Mouse (Mus musculus) forebrain, embryonic 15.5 days (tissue): ENCODE measurements at regions not wholly inside any gene's neighbourhood (a gene's known extent, or its start where the extent isn't known, plus 50 kb on each side); places are given as distances from the start of the nearest gene placed in this dataset.

Experiments
- ATAC-seq: fragments of 200-750 bp; cut with Nextera tagmentation; replicated peaks from 2 replicates; pipeline ENCODE4 v1.8.0; 2017; ENCODE audit warnings: mild to moderate bottlenecking, moderate TSS enrichment, moderate library complexity
- H3K27ac ChIP-seq: fragments of 300-500 bp; sonication (generic); replicated peaks from 2 replicates; pipeline ENCODE4 v1.5.1; 2015; ENCODE audit warnings: mild to moderate bottlenecking, inconsistent platforms
- H3K27me3 ChIP-seq: fragments of 300-500 bp; sonication (generic); 2 replicates; pipeline ENCODE4 v1.6.1; 2015; ENCODE audit warnings: inconsistent platforms
- H3K36me3 ChIP-seq: fragments of 300-500 bp; sonication (generic); 2 replicates; pipeline ENCODE4 v1.6.1; 2015; ENCODE audit warnings: mild to moderate bottlenecking, inconsistent platforms
- H3K4me1 ChIP-seq: fragments of 300-500 bp; sonication (generic); 2 replicates; pipeline ENCODE4 v1.6.1; 2015; ENCODE audit warnings: inconsistent platforms
- H3K4me2 ChIP-seq: fragments of 300-500 bp; sonication (generic); replicated peaks from 2 replicates; pipeline ENCODE4 v1.6.1; 2015; ENCODE audit warnings: mild to moderate bottlenecking, inconsistent platforms
- H3K4me3 ChIP-seq: fragments of 300-500 bp; sonication (generic); 2 replicates; pipeline ENCODE4 v1.5.1; 2015; ENCODE audit warnings: mild to moderate bottlenecking, inconsistent platforms
- H3K9ac ChIP-seq: fragments of 300-500 bp; sonication (generic); replicated peaks from 2 replicates; pipeline ENCODE4 v1.6.1; 2015; ENCODE audit warnings: mild to moderate bottlenecking, inconsistent platforms
- H3K9me3 ChIP-seq: fragments of 300-500 bp; sonication (generic); 2 replicates; pipeline ENCODE4 v1.6.1; 2016; ENCODE audit warnings: inconsistent platforms
- WGBS: fragments of 180-500 bp; shearing (Covaris S2); methylation state at CpG from one replicate; pipeline ENCODE4 v1.1.7; 2015; ENCODE audit warnings: mixed read lengths; 5-methylcytosine and 5-hydroxymethylcytosine counted together

DNA sequence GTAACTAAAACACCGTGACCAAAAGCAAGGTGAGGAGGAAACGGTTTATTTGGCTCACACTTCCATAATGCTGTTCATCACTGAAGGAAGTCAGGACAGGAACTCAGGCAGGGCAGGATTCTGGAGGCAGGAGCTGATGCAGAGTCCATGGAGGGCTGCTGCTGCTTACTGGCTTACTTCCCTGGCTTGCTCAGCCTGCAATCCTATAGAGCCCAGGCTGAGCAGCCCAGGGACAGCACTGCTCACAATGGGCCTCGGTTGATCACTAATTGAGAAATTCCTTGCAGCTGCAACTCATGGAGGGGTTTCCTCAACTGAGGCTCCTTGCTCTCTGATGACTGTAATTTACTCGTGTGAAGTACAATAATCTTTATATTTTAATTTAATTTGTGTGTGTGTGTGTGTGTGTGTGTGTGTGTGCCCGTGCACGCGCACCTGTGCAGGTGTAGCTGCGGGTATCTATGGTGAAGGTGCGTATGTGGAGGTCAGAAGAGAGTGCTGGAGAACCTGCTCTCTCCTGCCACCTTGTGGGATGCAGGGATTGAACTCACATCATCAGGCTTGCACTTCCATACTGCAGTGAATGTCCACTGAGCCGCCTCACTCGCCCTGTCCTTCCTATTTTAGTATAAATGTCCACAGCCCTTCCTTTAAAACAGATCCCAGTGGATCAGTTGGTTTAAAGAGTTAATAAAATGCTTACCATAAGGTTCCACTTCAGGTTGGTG is 886.6 kb upstream of the Car8 start:
- peak; percentile 58; the same call in 1 of the 2 replicates for ATAC-seq
- Histone ChIP-seq H3K9me3 (no peaks in the 10 kb centered on the region), H3K4me2 (no peak overlapping the region), H3K9ac (no peak overlapping the region), H3K27ac (no peak overlapping the region), H3K36me3 (no peaks in the 10 kb centered on the region), H3K4me1 (no peaks in the 10 kb centered on the region), H3K4me3 (no peak overlapping the region), H3K27me3 (no peaks in the 10 kb centered on the region)
- WGBS: 44% methylated on average over 11 of the region's 11 CpGs

DNA sequence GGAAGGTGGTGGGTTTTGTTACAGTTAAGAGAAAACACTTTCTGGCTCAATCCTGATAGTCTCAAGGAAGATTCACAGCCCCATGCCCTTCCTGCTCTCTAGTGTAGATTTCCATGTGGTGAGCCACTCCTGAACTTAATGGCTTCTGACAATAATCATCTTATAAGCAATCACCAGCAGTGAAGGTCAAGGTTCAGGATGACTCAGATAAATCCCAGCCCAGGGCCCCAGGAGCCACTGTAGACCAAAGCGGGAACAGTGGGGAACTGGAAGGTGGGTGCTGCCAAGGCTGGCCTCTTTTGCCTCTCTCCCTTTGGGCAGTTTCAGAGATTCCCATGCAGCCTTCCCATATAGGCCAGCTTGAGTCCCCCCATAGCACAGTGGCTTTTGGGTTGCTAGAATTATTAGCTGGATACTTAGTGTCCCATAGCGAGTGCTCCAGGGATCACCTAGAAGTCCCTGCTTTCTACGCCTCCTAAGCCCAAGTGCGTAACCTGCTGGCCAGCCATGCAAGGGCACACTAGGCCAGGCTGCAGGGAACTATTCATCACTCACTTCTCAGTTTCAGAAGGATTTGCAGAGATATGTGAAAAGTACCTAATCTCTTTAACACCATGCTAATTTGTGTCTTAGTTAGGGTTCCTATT is 885.9 kb upstream of the Car8 start:
- H3K4me3 ChIP-seq: no peak overlapping the region
- no peak overlapping the region for H3K27ac ChIP-seq
- ATAC-seq: no peak
- WGBS: 95% methylated on average over 4 of the region's 4 CpGs
- H3K4me2 ChIP-seq: no peak overlapping the region
- H3K36me3 ChIP-seq: no peaks in the 10 kb centered on the region
- H3K27me3 ChIP-seq: no peaks in the 10 kb centered on the region
- no peak overlapping the region for H3K9ac ChIP-seq
- H3K4me1 ChIP-seq: no peaks in the 10 kb centered on the region
- H3K9me3 ChIP-seq: no peaks in the 10 kb centered on the region

DNA sequence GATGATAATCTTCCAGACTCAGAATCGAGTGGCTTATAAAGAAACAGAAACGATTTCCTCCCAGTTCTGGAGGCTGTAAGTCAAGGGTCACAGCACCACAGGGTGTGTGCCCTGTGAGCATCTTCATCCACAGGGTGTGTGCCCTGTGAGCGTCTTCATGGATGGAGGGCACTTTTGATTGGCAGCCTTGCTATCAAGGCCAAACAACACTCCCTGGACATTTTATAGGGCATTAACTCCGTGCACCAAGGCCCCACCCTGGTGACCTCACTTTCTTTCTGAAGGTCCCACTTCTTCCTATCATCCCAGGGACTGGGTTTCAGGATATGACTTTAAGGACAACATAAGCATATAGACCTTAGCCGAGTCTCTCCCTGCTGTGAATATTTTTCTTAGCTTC is 885.3 kb upstream of the Car8 start:
- Histone ChIP-seq H3K27ac (no peak overlapping the region), H3K9ac (no peak overlapping the region), H3K4me2 (no peak overlapping the region), H3K4me3 (no peak overlapping the region), H3K4me1 (no peaks in the 10 kb centered on the region), H3K36me3 (no peaks in the 10 kb centered on the region), H3K9me3 (no peaks in the 10 kb centered on the region), H3K27me3 (no peaks in the 10 kb centered on the region)
- no peak for ATAC-seq
- 70% methylated on average over 5 of the region's 5 CpGs for WGBS

DNA sequence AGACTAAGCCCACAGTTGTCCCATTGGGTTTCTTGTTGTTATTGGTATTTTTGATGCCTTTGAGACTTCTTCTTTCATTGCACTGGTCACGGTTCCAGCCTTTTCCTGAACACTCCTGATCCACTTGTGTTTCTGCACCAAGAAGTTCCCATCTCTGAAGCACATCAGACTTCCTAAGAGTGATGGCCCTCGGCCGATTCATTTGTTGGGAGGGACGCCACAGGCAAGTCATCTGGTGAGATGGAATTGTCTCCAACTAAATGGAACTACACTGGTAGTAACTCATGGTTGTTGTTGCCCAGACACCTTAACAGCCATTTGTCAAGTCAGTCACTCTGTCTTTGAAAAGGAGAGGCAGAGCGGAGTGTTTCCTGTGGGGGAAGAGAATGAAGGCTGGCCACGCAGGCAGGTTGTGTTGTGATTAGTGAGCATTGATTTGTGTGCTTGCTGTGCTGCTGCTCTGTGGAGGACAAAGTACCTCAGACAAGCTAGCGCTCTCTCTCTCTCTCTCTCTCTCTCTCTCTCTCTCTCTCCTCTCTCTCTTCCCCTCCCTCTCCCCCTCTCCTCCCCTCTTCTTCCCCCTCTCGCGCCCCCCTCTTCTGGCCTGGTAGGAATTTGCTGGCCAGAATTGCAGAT is 884.7 kb upstream of the Car8 start:
- no peak for ATAC-seq
- no peaks in the 10 kb centered on the region for H3K27me3 ChIP-seq

DNA sequence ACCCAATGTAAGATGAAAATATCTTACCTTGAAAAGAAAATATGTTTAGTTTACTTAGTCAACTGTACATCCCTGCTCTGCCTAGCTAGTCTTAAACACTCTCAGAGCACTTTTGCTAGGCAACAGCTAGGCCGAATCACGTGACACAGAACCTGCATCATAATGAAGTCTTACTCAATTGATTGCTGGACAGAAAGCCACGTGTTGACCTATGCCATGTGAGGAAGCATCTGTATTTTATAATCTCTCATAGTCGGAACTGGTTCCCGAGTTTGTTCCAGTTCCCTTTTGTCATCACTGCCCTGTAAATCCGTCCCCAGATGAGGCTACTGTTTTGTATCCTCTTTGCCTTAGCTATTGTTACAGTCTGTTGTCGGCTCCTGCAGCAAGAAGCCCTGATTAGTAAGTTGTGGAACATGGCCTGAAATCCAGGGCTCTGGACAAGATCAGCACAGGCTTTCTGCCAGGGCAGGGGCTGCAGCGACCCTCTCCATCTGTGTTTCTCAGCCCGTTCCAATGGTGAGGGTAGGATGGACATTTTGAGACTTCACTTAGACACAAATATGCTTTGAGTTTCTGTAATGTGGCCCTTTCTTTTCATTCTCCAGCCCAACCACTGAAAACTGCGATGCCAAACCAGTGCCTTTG is 883.9 kb upstream of the Car8 start:
- no peak overlapping the region for H3K27ac ChIP-seq
- no peak overlapping the region for H3K4me2 ChIP-seq
- 81% methylated on average over 10 of the region's 10 CpGs for WGBS
- no peaks in the 10 kb centered on the region for H3K27me3 ChIP-seq
- no peak for ATAC-seq
- H3K9ac ChIP-seq: no peak overlapping the region
- H3K4me1 ChIP-seq: no peaks in the 10 kb centered on the region
- no peak overlapping the region for H3K4me3 ChIP-seq
- no peaks in the 10 kb centered on the region for H3K36me3 ChIP-seq
- no peaks in the 10 kb centered on the region for H3K9me3 ChIP-seq

More for the DNA sequence above, 884.7 kb upstream of the Car8 start:
- H3K4me1 ChIP-seq: no peaks in the 10 kb centered on the region
- H3K4me2 ChIP-seq: no peak overlapping the region
- H3K9ac ChIP-seq: no peak overlapping the region
- no peaks in the 10 kb centered on the region for H3K36me3 ChIP-seq
- WGBS: 76% methylated on average over 9 of the region's 9 CpGs
- no peaks in the 10 kb centered on the region for H3K9me3 ChIP-seq
- H3K4me3 ChIP-seq: no peak overlapping the region
- H3K27ac ChIP-seq: no peak overlapping the region

DNA sequence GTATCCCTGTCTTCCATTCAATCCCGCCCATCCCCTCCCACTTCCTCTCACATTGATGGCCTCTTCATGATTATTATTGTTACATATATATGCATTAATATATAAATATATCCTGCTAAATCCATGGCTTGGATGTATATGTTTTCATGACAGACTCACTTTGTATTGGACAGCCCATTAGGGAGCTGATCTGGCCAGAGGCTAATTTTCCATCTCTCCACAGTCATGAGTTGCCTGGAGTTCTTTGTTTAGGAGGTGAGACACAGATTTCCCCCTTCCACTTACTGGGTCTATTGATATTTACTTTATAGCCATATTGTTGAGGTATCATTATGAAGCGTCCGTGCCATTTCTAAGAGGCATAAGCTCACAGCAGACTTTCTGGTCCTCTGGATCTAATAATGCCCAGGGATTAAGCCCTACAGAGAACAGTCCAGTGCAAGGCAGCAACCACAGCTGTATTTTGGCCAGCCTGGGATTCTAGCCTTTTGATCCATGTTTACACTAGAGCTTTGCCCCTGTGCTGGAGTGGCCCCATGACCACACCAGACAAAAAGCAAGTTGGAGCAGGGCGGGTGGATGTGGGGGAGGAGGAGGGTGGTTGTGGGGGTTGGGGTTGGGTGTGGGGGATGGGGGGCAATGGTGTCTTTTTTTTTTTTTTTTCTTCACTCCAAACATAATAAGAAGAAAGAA is 878.3 kb upstream of the Car8 start:
- WGBS: 39% methylated on average over 4 of the region's 4 CpGs
- Histone ChIP-seq H3K9me3 (no peaks in the 10 kb centered on the region), H3K4me3 (no peak overlapping the region), H3K36me3 (no peaks in the 10 kb centered on the region), H3K4me2 (no peak overlapping the region), H3K4me1 (0 out of 2 replicates have a peak, but pooled peaks cover 3% of the 10 kb centered on the region), H3K9ac (no peak overlapping the region), H3K27me3 (no peaks in the 10 kb centered on the region), H3K27ac (no peak overlapping the region)
- ATAC-seq: no peak

DNA sequence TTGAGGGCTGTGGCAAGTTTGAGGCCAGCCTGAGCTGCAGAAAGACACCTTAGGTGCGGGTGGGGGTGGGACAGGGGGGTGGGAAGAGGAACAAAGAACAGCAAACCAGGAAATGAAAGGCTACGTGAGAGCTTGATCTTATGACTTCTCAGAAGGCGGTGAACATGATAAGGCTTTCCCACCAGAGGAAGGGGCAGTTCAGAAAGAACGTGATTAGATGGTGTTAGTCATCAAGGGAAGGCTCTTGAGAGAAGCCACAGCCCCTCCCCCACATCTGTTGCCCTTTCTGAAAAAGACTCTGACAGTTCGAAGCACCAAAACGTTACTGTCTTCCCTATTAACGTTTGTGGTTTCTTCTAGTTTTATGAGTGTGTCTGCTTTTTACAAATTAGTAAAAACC is 877.0 kb upstream of the Car8 start:
- no peaks in the 10 kb centered on the region for H3K36me3 ChIP-seq
- H3K9ac ChIP-seq: no peak overlapping the region
- H3K4me3 ChIP-seq: no peak overlapping the region
- no peak overlapping the region for H3K27ac ChIP-seq
- WGBS: 37% methylated on average over 7 of the region's 7 CpGs
- no peaks in the 10 kb centered on the region for H3K9me3 ChIP-seq
- H3K4me1 ChIP-seq: 0 out of 2 replicates have a peak, but pooled peaks cover 3% of the 10 kb centered on the region
- no peak for ATAC-seq
- no peaks in the 10 kb centered on the region for H3K27me3 ChIP-seq
- H3K4me2 ChIP-seq: no peak overlapping the region

DNA sequence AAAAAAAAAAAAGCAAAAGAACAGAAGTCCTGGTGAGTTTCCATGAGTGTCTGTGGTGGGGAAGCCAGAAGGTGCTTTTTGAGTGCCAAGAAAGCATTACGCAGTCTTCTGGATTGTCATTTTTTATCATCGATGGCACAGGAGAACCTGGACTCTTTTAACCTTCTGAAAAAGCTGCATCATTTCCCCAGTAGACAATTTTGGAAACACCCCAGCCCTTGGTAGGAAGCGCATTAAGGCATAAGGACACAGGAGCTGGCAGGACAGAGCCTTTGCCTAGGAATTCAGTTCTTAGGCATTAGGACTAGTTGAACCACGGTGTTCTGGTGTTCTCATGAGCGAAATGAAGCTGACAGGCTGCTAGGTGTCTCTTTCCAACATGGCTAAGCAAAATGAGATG is 875.1 kb upstream of the Car8 start:
- Histone ChIP-seq H3K9ac (no peak overlapping the region), H3K9me3 (no peaks in the 10 kb centered on the region), H3K4me1 (0 out of 2 replicates have a peak, but pooled peaks cover 3% of the 10 kb centered on the region), H3K27me3 (no peaks in the 10 kb centered on the region), H3K4me3 (no peak overlapping the region), H3K4me2 (no peak overlapping the region), H3K27ac (no peak overlapping the region), H3K36me3 (no peaks in the 10 kb centered on the region)
- no peak for ATAC-seq
- WGBS: 87% methylated on average over 5 of the region's 5 CpGs

DNA sequence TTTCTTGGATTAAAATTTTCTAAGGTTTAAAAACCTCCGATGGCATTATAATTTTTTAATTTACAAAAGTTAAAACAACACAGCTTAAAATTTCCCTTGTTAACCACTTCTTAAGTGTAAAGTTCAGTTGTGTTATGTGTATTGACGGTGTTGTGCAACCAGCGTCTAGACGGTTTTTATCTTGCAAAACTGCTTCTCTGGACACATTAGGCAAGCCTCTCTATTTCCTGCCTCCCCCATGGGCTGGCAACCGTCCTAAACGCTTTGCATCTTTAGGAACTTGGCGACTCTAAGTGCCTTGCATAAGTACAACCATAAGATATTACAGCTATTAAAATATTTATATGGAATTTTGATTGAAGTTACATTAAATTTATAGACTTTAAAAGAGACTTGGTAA is 871.5 kb upstream of the Car8 start:
- Histone ChIP-seq H3K27ac (no peak overlapping the region), H3K9me3 (no peaks in the 10 kb centered on the region), H3K27me3 (no peaks in the 10 kb centered on the region), H3K4me2 (no peak overlapping the region), H3K4me3 (no peak overlapping the region), H3K9ac (no peak overlapping the region), H3K4me1 (0 out of 2 replicates have a peak, but pooled peaks cover 3% of the 10 kb centered on the region), H3K36me3 (no peaks in the 10 kb centered on the region)
- no peak for ATAC-seq
- 82% methylated on average over 7 of the region's 7 CpGs for WGBS

DNA sequence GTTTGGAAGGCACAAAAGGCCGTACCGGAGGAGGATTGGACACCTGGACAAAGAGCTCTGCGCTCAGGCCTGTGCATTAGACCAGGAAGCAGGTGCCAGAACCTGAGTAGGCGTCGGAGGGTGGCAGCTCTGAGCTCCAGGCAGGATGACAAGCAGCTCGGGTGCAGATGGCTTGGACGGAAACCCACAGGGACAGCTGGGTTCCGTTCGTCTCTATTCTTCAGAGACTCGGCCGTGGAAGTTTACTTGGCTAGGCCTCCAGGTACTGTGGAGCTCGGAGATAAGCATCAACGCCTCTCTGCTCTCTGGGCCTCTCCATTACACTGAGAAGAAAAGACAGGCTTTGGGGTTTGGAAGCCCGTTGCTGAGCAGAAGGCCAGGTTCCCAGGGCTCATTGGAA is 868.5 kb upstream of the Car8 start:
- no peaks in the 10 kb centered on the region for H3K4me1 ChIP-seq
- WGBS: 73% methylated on average over 14 of the region's 14 CpGs
- H3K4me2 ChIP-seq: no peak overlapping the region
- no peak overlapping the region for H3K9ac ChIP-seq
- ATAC-seq: peak; percentile 64
- H3K27ac ChIP-seq: no peak overlapping the region
- no peaks in the 10 kb centered on the region for H3K27me3 ChIP-seq
- H3K36me3 ChIP-seq: no peaks in the 10 kb centered on the region
- no peak overlapping the region for H3K4me3 ChIP-seq
- no peaks in the 10 kb centered on the region for H3K9me3 ChIP-seq

DNA sequence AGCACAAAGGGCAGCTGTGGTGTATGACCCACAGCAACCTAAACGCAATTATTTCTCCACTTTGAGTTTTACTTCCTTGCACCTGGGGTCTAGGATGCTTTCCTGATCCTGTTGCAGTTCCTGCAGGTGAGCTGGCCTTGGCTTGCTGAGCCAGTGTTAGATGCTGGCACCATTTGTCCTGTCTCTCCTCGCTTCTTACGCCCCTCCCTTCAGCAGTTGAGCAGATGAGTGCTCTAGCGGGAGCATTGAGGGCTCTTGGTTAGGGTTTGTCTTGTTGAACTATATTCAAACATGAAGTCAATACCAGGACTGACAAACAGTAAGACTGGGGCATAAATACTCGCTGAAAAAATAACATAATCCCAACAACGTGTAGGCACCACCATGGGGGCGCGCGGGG is 867.9 kb upstream of the Car8 start:
- H3K4me1 ChIP-seq: no peaks in the 10 kb centered on the region
- no peak overlapping the region for H3K27ac ChIP-seq
- no peaks in the 10 kb centered on the region for H3K27me3 ChIP-seq
- no peak for ATAC-seq
- H3K9ac ChIP-seq: no peak overlapping the region
- no peak overlapping the region for H3K4me3 ChIP-seq
- no peaks in the 10 kb centered on the region for H3K36me3 ChIP-seq
- H3K9me3 ChIP-seq: no peaks in the 10 kb centered on the region
- H3K4me2 ChIP-seq: no peak overlapping the region
- WGBS: 90% methylated on average over 9 of the region's 9 CpGs

DNA sequence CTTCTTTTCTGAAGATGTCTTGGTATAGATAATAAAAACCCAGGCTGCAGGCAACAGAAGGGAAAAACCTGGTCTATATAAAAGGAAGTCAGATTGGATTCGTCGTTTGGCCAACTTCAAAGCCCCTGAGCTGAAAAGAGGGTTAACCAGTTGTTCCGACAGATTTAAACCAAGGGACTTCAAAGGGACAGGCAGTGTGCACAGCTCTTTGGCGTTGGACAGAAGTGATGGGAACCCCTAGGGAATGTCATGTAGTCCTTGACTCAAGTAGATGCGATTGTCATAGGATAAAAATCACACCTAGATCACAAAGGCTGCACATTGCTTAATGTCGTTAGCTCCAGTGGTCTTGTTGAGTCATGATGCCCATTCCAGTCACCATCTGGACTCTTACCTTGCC is 865.8 kb upstream of the Car8 start:
- Histone ChIP-seq H3K9me3 (no peaks in the 10 kb centered on the region), H3K4me2 (no peak overlapping the region), H3K4me3 (no peak overlapping the region), H3K27ac (no peak overlapping the region), H3K4me1 (no peaks in the 10 kb centered on the region), H3K27me3 (no peaks in the 10 kb centered on the region), H3K9ac (no peak overlapping the region), H3K36me3 (no peaks in the 10 kb centered on the region)
- no peak for ATAC-seq
- WGBS: 55% methylated on average over 6 of the region's 6 CpGs
